Mouse (Mus musculus) neural tube, embryonic 10.5 days (tissue): ENCODE results near the gene Rin1.
A peak's percentile ranks its signal among the peaks of the same experiment; 100 is the strongest.

Experiments
- DNase-seq: peaks from one replicate; pipeline ENCODE4 v3.0.0-alpha.2; 2017; ENCODE audit warnings: low spot score; ENCODE audit errors: extremely low spot score

Gene Rin1

DNA sequence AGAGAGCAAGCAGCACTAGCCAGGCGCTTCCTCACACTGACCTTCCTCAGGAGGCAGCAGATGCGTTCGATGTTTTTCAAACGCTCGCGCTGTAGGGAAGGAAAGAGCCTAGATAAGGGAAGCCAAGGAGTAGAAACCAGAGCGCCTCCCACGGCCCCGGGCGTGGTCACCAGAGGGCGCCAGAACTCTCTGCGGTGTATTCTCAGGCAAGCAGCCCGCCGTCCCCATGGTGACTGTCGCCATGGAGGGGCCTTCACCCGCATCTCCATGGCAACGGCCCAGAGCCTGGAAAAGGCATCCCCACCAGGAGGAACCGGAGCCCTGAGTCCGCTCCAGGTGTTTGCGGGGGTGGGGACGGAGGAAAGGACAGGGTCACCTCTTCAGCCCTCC lies 44.0 kb downstream of the Rin1 start:
- DNase-seq = peak; percentile 99

DNA sequence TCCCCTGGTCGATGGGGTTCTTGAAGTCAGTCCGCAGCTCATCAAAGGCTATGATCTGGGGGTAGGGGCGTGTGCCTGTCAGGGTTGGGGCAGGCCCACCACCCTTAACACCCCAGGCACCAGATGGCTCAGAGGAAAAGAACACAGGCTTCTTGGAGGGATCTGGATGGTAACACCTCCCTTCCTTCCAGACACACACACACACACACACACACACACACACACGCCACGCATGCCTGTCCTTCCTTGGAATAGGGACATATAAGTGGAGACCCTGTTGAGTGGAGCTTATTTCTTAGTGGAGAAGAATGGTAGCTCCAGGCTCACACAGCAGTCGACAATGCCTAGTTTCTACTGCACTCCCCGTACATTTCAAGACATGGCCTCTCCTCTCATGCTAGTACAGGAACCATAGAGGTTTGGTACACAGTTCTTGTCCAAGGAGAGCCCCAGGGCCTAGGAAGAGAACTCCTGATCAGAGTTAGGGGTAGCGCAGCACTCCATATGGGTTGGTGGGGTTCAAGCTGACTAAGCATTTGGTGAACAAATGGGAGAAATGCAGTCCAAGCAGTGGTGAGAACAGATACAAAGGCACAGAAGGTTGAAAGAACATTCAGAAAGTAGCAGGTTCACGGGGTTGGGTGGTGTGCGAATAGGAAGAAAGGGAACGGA lies 44.6 kb downstream of the Rin1 start:
- DNase-seq = no peak

DNA sequence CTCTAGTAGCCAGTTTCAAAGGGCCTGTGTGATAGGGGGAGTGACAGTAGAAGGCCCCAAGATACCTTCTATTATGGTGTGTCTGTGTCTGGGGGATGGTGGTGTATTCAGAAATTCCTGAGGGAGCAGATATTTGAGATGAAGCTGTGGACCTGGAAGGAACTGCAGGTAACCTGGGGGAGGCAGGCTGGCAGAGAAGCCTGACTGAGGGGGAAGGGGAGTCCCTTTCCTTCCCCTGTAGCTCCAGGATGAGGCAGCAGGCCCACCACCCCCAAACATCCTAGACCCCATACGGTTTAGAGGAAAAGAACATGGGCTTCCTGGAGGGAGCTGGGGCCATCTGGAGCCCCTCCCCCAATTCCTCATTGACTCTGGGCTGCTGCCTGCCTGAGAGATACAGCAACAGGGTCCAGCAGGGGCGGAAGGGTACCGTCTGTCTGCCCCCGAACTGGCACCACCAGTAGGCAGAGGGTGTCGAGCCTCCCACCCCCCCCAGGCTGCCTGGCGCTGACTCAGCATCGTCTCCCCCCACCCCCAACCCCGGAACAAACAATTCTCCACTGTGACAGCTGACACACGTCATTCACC lies 45.7 kb downstream of the Rin1 start:
- DNase-seq = no peak

DNA sequence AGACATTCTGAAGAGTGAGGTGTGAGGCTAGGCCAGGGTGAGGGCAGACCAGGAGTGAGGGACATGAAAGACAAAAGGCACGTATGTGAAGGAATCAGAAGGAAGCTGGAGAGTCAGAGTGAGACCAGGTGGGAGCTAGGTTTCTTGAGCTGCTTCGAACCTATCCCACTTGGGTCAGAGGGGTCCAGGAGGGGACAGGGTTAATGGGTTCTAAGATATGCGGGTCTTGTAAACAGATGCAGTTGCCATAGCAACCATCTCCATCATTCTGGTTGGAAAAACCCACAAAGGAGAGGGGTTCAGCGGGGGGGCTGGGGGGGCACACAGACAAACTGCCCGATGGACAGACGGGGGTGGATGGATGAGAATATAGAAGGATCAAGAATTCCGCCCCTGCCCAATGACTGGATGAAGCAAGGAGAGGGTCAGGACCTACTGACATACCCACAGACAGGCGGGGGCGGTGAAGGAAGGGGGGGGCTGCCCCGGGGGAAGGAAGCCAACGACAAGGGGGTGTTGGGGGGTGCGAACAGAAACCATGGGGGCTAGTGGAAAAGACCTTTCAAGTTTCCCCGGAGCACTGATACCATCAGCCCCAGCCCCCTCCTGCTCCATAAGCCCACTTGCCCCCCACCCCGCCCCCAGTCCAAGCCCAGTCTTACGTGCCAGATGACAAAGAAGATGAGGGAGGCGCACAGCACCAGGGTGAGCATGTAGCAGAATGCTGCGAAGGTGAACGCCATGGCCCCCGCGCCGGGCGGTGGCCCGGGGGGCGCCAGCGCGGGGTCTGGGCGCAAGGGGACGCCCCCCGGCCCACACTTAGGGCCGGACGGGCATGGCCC lies 47.5 kb downstream of the Rin1 start:
- peak; percentile 39 for DNase-seq

DNA sequence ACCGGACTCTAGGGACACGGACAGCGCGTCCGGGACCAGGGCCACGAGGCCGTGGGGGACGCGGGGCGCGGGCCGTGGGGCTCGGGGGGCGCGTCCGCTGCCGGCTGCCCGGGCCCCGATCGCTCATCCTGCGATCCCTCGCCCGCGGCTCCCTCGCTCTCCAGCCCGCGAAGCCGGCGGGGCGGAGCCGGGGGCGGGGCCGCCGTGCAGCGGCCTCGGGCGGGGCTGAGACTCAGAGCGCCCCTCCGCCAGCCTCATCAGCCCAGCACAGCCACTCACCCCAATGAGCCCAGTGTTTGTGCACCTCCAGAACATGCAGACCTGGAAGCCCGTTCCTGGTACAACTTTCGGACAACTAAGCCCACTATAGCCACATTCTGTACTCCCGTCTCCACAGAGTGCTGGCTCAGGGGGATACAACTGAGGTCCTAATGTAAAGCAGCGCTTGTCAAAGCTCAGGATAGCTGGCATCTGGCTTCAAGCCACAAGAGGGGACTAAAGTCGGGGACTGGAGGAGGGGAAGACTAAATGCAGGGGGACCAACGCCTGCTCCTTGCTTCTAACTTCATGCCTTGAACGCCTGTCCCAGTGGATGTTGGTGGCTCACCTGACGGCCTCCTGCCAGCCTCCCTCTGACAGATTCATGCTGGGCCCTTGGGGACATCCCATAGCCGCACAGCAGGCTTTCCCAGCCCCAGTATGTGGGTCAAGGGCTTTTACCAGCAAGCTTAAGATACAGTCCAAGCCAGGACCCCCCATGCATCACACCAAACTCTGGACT lies 48.3 kb downstream of the Rin1 start, which contains the start of gene Cnih2:
TSS of gene Cnih2 (minus strand) at position 159 of the 781 bp plus-strand sequence.
- DNase-seq = peak; percentile 72

DNA sequence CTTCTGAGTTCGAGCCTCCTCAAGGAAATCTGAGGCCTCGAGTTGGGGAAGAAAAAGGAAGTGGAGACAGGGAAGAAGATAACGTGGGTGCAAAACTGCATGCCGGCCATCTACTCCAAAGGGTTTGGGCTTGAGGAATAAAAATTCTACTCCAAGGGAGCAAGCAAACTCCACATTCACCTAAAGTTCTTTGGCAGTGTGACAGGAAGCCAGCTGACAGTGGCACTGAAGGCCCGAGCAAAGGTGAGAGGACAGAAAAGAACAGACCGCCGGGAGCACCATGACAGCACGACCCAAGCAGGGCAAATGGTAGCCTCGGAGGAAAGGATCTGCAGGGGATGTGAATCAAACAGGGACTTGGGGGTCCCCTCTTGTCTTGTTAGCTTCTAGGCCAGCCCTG lies 55.8 kb downstream of the Rin1 start:
- DNase-seq = no peak
